Mouse (Mus musculus) mouse embryonic stem cell (cell line): Measurements from ENCODE around the gene Mast4.

Source experiments
- in situ Hi-C, 2 experiments: fragments of 300-500 bp; cut with MboI; formaldehyde crosslinking; loops; 1 replicate in 1 of 2; 3 replicates in 1 of 2; pipeline ENCODE4 v1.14.3; 2019 to 2020; ENCODE audit warnings: low sequenced_read_pairs in 2 of 2, low pct_unique_long_range_greater_than_20kb in 1 of 2, mixed read lengths in 1 of 2; ENCODE audit not compliant: unreplicated experiment in 1 of 2

Gene Mast4

GRCm38 (mm10) chr13:102898374-102899131, 435.7 kb downstream of the Mast4 start:
- in situ Hi-C loops: no loop called here

DNA sequence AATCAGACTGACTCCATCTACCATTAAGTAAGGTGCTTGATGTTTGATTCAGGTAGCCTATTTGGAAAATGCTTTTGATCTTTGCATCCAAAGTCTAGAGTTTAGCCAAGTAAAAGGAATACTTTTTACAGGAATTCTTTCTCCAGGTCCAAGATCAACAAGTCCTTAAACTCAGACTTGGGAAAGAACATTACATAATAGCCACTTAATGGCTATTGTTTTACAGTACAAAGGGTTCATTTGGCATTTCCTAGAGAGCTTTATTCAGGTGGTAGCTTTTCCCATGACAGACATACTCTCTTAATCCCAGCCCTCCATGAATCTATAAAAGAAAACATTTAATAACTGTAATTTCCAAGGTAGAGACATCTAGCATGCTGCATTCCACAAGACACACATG, 438.0 kb downstream of the Mast4 start:
- in situ Hi-C loops: no loop called here

DNA sequence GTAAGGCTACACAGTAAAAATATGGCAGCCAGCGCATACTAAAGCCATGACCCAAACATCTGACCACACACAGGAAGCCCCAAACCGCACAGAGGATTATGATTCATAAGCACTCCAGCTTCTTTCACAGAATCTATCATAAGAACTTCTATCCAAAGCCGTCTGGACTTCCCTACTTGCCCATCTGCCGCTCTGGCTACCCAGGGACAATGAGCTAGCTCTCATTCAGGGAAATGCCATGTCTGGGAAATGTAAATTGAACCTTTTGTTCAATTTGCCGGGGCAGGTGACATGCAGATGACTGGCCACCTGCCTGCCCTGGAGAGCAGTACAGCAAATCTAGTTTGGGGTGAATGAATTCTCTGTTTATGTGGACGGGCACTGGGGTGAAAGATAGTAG, 438.4 kb downstream of the Mast4 start:
- in situ Hi-C loops: no loop called here

DNA sequence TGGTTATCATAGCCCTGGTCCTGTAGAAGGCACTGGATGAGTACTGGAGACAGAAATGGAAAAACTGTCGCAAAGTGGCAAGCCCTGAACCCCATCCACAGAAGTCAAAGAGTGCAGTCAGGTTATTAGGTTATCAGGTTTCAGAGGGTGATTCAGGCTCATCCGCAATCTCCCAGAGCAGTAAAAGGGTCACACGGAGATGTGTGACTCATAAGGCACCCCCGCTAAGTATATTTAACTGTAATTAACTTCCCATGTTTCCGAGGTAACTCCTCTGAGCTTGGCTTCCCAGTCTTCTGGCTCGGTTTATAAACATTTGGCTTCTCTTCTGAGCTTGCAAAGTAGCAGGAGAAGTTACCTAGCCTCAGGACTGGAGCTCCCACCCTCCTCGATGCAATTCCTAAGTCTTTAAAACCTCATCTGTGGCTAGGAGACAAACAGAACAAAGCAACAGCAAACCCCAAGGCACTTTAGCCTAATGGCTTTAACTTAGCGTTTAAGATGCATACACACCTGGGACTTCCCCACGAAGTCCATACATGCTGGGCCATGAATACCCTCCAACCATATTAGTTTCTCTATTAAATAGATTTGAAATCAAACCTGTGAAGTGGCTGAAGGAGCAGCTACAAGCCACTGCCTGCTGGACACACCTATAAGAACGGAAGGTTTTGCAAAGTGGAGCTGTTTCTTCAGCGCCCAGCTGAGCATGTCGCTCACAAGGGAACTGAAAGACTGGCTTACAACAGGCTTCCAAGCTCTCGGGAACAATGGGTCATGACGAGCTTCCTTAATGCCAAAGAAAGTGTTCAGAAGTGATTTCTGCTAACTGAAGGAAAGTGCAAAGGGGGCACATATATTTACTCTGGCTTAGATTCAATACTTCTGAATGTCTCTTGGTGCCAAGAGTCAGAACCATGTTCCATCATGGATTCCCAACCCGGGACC, 439.7 kb downstream of the Mast4 start:
- in situ Hi-C loops: no loop called here

DNA sequence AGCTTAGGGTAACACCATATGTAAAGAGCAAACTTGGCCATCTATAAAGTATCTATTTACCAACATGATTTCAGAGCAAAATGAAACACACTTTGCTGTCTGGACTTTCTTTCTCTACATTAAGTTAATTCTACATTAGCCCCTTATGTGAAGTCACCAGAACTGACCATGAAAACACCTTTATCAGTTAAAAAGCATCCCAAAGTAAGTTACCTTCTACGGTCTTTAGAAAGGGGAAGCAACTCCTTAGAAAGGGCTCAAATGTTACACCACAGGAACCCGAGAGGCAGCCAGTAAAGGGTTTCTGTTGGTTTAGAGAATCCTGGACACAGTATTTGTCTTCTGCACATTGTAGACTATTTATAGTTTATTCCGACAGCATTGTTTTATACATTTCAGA, 441.5 kb downstream of the Mast4 start:
- in situ Hi-C loops: no loop called here

DNA sequence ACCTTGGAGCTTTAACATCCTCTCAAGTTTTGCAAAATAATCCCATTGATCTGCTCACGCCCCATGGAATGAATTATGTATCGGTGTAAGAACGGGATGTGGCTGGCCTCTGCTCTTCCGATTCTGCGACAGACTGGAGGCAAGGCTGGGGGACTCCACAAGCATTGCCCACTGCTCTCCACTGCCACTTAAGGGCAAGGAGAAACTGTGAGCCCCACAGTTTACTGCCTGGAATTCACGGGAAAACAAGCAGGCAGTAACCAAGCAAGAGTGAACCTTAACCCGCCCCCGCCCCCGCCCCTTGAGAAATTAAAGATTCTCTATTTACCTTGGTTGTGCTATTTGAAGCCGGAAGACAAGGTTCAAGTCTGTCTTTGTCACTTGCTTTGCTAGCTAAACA, 444.3 kb downstream of the Mast4 start:
- in situ Hi-C loops: no loop called here

- in situ Hi-C loops: no loop called here
Observed at GRCm38 (mm10) chr13:102889537-102889936, 444.8 kb downstream of the Mast4 start.

GRCm38 (mm10) chr13:102888895-102889490, 445.3 kb downstream of the Mast4 start:
- in situ Hi-C loops: no loop called here

DNA sequence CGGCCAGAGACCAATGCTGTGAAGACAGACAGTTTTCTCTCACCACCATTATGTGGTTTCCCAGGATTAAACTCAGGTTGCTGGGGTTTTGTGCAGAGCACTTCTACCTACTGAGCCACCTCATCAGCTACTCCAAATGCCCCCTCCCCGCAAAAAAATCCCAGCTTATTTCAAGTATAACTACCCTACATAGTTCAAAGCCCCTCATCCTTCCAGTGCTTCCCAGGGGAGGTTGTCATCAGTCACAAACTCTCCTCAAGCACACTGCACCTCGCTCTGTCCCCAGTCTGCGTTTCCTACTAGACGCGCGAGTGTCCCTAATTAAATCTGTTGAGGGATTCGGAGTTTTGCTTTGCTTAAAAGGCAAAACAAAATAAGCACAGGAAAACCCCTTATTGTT, 446.1 kb downstream of the Mast4 start:
- in situ Hi-C loops: no loop called here

DNA sequence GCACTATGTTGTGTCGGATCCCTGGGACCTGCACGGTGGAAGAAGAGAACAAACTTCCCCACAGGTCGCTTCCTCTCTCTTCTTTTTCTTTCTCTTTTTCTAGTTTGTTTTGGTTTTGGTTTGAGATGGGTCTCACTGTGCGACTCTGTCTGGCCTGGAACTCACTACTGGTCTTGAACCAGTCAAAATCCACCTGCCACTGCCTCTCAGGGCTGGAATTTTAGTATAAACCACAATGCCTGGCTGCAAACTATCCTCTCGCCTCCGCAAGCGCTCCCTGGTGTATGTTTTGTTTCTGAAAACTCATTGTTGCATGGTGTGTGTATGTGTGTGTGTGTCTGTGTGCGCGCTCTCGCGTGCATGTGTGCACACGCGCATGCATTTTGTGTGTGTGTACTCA, 446.8 kb downstream of the Mast4 start:
- in situ Hi-C loops: no loop called here

DNA sequence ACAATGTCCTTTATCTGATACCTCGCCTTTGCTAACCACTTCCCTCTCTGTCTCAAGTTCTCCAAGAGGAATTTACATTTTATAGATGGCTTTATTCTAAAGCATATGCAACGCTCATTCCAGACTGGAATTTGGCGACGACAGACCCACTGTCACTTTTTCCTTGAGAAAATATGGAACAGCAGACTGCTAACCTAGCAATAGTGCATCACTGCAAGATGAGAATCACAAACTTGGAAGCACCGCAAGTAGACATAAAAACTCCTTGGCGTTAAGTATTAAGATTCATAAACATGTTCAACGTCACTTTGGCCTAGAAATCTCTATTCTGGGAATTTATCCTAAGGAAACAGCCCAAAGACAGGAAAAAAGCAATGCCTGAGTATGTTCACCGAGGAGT, 447.5 kb downstream of the Mast4 start:
- in situ Hi-C loops: no loop called here

GRCm38 (mm10) chr13:102886147-102886546, 448.1 kb downstream of the Mast4 start:
- in situ Hi-C loops: no loop called here

DNA sequence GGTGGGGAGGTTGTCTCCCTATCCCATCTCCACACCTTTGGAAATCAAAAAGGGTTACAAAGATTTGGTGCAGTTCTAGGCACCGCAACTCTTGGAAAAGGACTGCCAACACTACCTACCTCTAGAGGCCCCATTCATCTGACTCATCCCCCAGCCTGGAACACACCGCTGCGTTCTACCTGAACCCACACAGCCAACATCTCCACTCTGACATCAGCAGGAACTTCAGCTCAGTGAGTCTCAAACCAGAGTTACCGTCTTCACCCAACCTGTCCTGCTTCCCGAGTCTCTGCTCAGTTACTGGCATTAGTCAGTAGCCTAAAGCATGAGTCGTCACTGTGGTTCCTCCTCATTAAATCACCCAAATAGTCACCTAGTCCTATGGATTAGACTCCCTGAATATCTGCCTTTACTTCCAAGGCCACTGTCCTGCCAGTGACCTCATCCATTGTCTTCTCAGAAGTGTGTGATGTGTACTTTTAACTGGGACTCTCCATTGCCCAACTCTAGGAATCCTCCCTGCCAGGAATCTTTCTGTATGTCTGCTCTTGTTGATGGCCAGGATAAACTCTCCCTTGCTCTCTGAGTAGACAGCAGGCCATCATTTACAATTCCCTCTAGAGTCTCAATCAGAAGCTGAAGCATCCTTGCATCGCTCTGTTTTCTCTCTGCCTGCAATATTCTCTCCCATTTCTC, 453.8 kb downstream of the Mast4 start:
- in situ Hi-C loops: no loop called here

DNA sequence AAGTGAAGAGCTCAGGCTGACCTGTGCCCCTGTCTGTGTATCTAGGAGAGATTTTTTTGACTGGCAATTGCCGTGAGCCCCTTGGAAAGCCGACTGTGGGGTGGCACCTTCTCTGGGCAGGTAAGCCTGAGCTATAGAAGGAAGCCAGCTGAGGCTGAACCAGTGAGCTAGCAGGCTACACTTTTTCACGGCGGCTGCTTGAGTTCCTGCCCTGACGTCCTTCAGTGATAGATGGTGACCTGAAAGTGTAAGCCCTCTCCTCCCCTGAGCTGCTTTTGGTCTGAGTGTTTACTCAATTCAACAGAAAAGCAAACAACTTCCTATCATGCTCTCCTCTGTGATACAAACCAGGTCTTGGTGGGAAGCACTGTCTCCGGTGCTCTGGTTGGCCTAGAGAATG, 455.7 kb downstream of the Mast4 start:
- in situ Hi-C loops: no loop called here

GRCm38 (mm10) chr13:102877766-102878325, 456.5 kb downstream of the Mast4 start:
- in situ Hi-C loops: no loop called here

GRCm38 (mm10) chr13:102877154-102877553, 457.1 kb downstream of the Mast4 start:
- in situ Hi-C loops: no loop called here

DNA sequence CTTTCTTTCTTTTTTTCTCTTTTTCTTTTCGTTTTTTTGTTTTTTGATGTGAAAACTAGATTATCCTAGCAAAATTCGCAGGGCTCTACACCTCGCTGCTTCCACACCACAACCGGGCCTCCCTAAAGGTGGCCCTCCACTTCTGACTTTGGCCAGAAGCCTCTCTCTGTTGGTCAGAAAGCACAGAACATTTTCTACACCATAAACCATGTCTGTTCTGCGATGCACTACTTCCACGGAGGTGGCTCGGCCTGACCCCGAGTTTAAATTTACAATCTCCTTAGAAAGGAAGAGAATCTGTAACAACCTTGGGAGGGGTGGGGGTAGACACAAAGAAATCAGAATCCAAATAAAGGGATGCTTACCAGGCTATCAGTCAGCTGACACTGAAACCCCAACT, 458.8 kb downstream of the Mast4 start:
- in situ Hi-C loops: no loop called here

DNA sequence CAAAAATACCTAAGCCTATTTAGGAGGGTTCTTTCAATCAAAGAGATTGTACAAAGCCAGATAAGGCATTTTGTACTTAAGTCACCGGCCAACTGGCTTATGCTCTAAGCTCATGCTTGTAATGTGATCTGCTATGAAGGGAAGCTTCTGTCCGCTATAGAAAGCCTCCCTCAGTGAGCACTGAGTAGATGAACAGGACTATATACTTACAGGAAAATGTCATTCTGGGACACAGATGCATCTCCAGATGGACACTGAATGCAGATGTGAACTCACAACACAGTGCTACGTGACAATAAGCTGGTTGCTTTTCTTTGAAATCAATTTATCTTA, 459.2 kb downstream of the Mast4 start:
- in situ Hi-C loops: no loop called here
